Mouse (Mus musculus) megakaryocyte, embryonic 14.5 days (primary cell): ENCODE data around the gene Tymp.

ENCODE experiments used
- FLI1 ChIP-seq: IDR thresholded peaks from 2 replicates; pipeline ENCODE4 v1.6.1; 2012; ENCODE audit warnings: low read length, inconsistent platforms, mixed read lengths
- GATA1 ChIP-seq: IDR thresholded peaks from 3 replicates; pipeline ENCODE4 v1.6.1; 2012; ENCODE audit warnings: mixed read lengths, low read length, inconsistent platforms, borderline replicate concordance

- TF ChIP-seq GATA1 (no peak), FLI1 (no peak)
Measured at GRCm38 (mm10) chr15:89398146-89398545, 21.3 kb upstream of the Tymp start.
